Mouse (Mus musculus) kidney, adult 2 months (tissue): ENCODE results near the gene Dmtf1. TPM values are rescaled to one million over a fixed set of nuclear protein-coding genes. Genes with fewer than 3 reads are reported as not detected.

Experiments
- DNase-seq: peaks from one replicate; pipeline ENCODE4 v3.0.0; 2021
- H3K27ac ChIP-seq: fragments of 200-500 bp; 2 replicates; pipeline ENCODE4 v1.5.1; 2012; ENCODE audit warnings: low read depth, low read length, control low read depth, inconsistent platforms; ENCODE audit not compliant: insufficient read depth
- H3K27me3 ChIP-seq: fragments of 200-500 bp; replicated peaks from 2 replicates; pipeline ENCODE4 v1.6.1; 2012; ENCODE audit warnings: mild to moderate bottlenecking, moderate library complexity, low read length, inconsistent platforms; ENCODE audit not compliant: control insufficient read depth, insufficient read depth
- H3K36me3 ChIP-seq: fragments of 200-500 bp; 2 replicates; pipeline ENCODE4 v1.6.1; 2012; ENCODE audit warnings: mild to moderate bottlenecking, moderate library complexity, low read length, inconsistent platforms; ENCODE audit not compliant: control insufficient read depth, insufficient read depth
- H3K4me1 ChIP-seq: fragments of 200-500 bp; 2 replicates; pipeline ENCODE4 v1.6.1; 2011; ENCODE audit warnings: low read length; ENCODE audit not compliant: control insufficient read depth, insufficient read depth
- H3K4me3 ChIP-seq: fragments of 200-500 bp; 2 replicates; pipeline ENCODE4 v1.5.1; 2011; ENCODE audit warnings: mild to moderate bottlenecking, low read depth, low read length, control low read depth; ENCODE audit not compliant: insufficient read depth
- CTCF ChIP-seq: fragments of 200-500 bp; conservative IDR thresholded peaks from 2 replicates; pipeline ENCODE4 v1.5.1; 2011; ENCODE audit warnings: low read depth, mild to moderate bottlenecking, control low read depth, low read length, moderate library complexity, mixed read lengths; ENCODE audit not compliant: insufficient read depth, insufficient read length
- POLR2A ChIP-seq: fragments of 200-500 bp; IDR thresholded peaks from one replicate; pipeline ENCODE4 v1.6.1; 2011; ENCODE audit warnings: low read depth, low read length, control low read depth
- WGBS: fragments of 180-500 bp; shearing (Covaris S2); methylation state at CpG from one replicate; pipeline ENCODE4 v1.1.7; 2018; 5-methylcytosine and 5-hydroxymethylcytosine counted together
- polyA plus RNA-seq: library from polyadenylated mRNA; depleted of rRNA; stranded (reverse); fragments of >200 nt; gene quantifications from 2 replicates; pipeline ENCODE4 v1.2.3, GENCODE M21; 2012

Gene Dmtf1
- polyA plus RNA-seq, 1 experiment = 10.5 TPM

- Histone ChIP-seq H3K27ac (peak overlapping the region; percentile 30; the same call in 1 of the 2 replicates), H3K4me3 (no peak overlapping the region)
These were observed 53.1 kb downstream of the Dmtf1 start for GRCm38 (mm10) chr5:9108490-9108889.

GRCm38 (mm10) chr5:9107296-9108089 lies 54.1 kb downstream of the Dmtf1 start:
- H3K4me3 ChIP-seq = no peak overlapping the region
- 0 out of 2 replicates have a peak overlapping the region, but pooled peaks have one; percentile 15 for H3K27ac ChIP-seq
- H3K27me3 ChIP-seq = no peaks in the 10 kb centered on the region
- WGBS = 67% methylated on average over 8 of the region's 8 CpGs
- H3K36me3 ChIP-seq = no peaks in the 10 kb centered on the region
- TF ChIP-seq CTCF (no peak), POLR2A (no peak)
- peaks cover 7% of the 10 kb centered on the region for H3K4me1 ChIP-seq
- DNase-seq = no peak

More at GRCm38 (mm10) chr5:9108490-9108889, 53.1 kb downstream of the Dmtf1 start:
- peaks cover 5% of the 10 kb centered on the region for H3K4me1 ChIP-seq
- H3K27me3 ChIP-seq = no peaks in the 10 kb centered on the region
- TF ChIP-seq POLR2A = no peak
- TF ChIP-seq CTCF = no peak
- WGBS = 31% methylated on average over 5 of the region's 5 CpGs
- DNase-seq = peak; percentile 76
- H3K36me3 ChIP-seq = no peaks in the 10 kb centered on the region

DNA sequence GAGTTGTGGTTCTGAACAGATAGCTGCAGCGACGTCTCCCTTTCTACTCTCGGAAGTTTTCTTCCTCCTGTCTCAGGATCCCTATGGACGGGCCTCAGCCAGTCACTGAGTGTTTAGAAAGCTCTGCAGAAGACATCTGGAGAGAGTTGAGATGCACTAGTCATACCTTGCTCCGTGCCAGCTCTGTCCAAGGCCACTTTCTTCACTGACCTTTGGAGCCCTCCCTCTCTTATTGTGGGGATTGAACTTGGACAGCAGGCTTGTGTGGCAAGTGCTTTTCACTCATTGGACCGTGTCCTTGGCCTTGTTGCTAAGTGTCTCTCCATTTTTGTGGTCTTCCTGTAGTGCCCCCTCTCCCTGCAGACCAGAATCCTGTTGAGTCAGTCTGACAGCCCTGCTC lies 54.8 kb downstream of the Dmtf1 start:
- peak; percentile 83 for DNase-seq
- H3K36me3 ChIP-seq = no peaks in the 10 kb centered on the region
- 0 out of 2 replicates have a peak overlapping the region, but pooled peaks have one; percentile 15 for H3K27ac ChIP-seq
- H3K4me3 ChIP-seq = no peak overlapping the region
- TF ChIP-seq CTCF (no peak), POLR2A (no peak)
- H3K4me1 ChIP-seq = peaks cover 10% of the 10 kb centered on the region
- 59% methylated on average over 6 of the region's 6 CpGs for WGBS
- no peaks in the 10 kb centered on the region for H3K27me3 ChIP-seq

GRCm38 (mm10) chr5:9103958-9104357 lies 57.6 kb downstream of the Dmtf1 start:
- 77% methylated on average over 8 of the region's 8 CpGs for WGBS

DNA sequence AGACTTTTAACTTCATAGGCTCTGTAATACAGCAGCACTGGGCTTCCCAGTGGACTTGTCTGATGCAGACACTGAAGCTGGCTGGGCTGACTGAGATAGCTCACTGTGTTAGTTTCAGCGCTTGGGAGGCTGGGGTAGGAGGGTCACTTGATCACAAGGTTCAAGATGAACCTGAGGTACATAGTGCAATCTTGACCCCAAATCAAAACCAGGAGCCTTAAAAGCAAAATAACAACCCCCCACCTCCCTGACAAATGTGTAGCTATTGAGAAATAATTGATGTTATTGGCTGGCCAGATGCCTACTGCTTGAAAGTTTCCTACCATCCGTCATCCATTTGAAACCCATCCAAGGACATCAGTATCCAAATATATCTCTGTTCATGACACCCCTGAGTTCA lies 58.9 kb downstream of the Dmtf1 start:
- TF ChIP-seq POLR2A = no peak
- TF ChIP-seq CTCF = no peak
- no peaks in the 10 kb centered on the region for H3K27me3 ChIP-seq
- H3K4me1 ChIP-seq = peaks cover 7% of the 10 kb centered on the region
- no peak overlapping the region for H3K4me3 ChIP-seq
- DNase-seq = no peak
- H3K36me3 ChIP-seq = no peaks in the 10 kb centered on the region
- WGBS = 91% methylated on average over 2 of the region's 2 CpGs
- no peak overlapping the region for H3K27ac ChIP-seq

More at GRCm38 (mm10) chr5:9103958-9104357, 57.6 kb downstream of the Dmtf1 start:
- H3K27ac ChIP-seq = no peak overlapping the region
- TF ChIP-seq CTCF (no peak), POLR2A (no peak)
- no peak overlapping the region for H3K4me3 ChIP-seq
- H3K4me1 ChIP-seq = peaks cover 10% of the 10 kb centered on the region
- H3K27me3 ChIP-seq = no peaks in the 10 kb centered on the region
- no peak for DNase-seq
- H3K36me3 ChIP-seq = no peaks in the 10 kb centered on the region

GRCm38 (mm10) chr5:9100849-9101801 lies 60.5 kb downstream of the Dmtf1 start:
- DNase-seq = peak; percentile 64
- Histone ChIP-seq H3K27ac (peak overlapping the region; percentile 67), H3K4me3 (peak overlapping the region; percentile 84), H3K4me1 (peaks cover 6% of the 10 kb centered on the region; the same call in 1 of the 2 replicates), H3K27me3 (no peaks in the 10 kb centered on the region), H3K36me3 (no peaks in the 10 kb centered on the region)
- under 1% methylated on average over 83 of the region's 83 CpGs for WGBS
- TF ChIP-seq CTCF (no peak), POLR2A (no peak)
